Mouse (Mus musculus) forebrain, embryonic 13.5 days (tissue): ENCODE results near the gene Arhgap24. TPM values are rescaled to one million over a fixed set of nuclear protein-coding genes. Genes with fewer than 3 reads are reported as not detected.
"Not testable (repeated sequence)": the region's sequence is repeated elsewhere in the genome, so short reads cannot be mapped to it uniquely, and the experiment has no call there.

Experiments used
- ATAC-seq: fragments of 200-750 bp; cut with Nextera tagmentation; 2 replicates; pipeline ENCODE4 v1.8.0; 2017
- H3K27ac ChIP-seq: fragments of 300-500 bp; sonication (generic); 2 replicates; pipeline ENCODE4 v1.5.1; 2015; ENCODE audit warnings: inconsistent platforms, mild to moderate bottlenecking, moderate library complexity
- H3K27me3 ChIP-seq: fragments of 300-500 bp; sonication (generic); 2 replicates; pipeline ENCODE4 v1.6.1; 2015; ENCODE audit warnings: mild to moderate bottlenecking, inconsistent platforms
- H3K36me3 ChIP-seq: fragments of 300-500 bp; sonication (generic); 2 replicates; pipeline ENCODE4 v1.6.1; 2015; ENCODE audit warnings: mild to moderate bottlenecking, inconsistent platforms; ENCODE audit not compliant: poor library complexity, severe bottlenecking
- H3K4me1 ChIP-seq: fragments of 300-500 bp; sonication (generic); 2 replicates; pipeline ENCODE4 v1.6.1; 2015; ENCODE audit warnings: inconsistent platforms
- H3K4me2 ChIP-seq: fragments of 300-500 bp; sonication (generic); 2 replicates; pipeline ENCODE4 v1.6.1; 2015; ENCODE audit warnings: inconsistent platforms, mild to moderate bottlenecking, moderate library complexity
- H3K4me3 ChIP-seq: fragments of 300-500 bp; sonication (generic); 2 replicates; pipeline ENCODE4 v1.5.1; 2015; ENCODE audit warnings: mild to moderate bottlenecking, inconsistent platforms
- H3K9ac ChIP-seq: fragments of 300-500 bp; sonication (generic); 2 replicates; pipeline ENCODE4 v1.6.1; 2015; ENCODE audit warnings: mild to moderate bottlenecking, inconsistent platforms
- H3K9me3 ChIP-seq: fragments of 300-500 bp; sonication (generic); replicated peaks from 2 replicates; pipeline ENCODE4 v1.6.1; 2016; ENCODE audit warnings: inconsistent platforms
- WGBS: fragments of 180-500 bp; shearing (Covaris S2); methylation state at CpG from one replicate; pipeline ENCODE4 v1.1.7; 2015; 5-methylcytosine and 5-hydroxymethylcytosine counted together
- polyA plus RNA-seq: library from polyadenylated mRNA; unstranded; fragments of >200 nt; fragmentation: Nextera tagmentation; extraction: Ambion mirVana; gene quantifications from 2 replicates; pipeline ENCODE4 v1.2.1, GENCODE M21; 2015

Gene Arhgap24
- polyA plus RNA-seq, 1 experiment from 2014 or later = 2.0 TPM

GRCm38 (mm10) chr5:102844731-102845598 is 363.8 kb downstream of the Arhgap24 start:
- Histone ChIP-seq H3K36me3 (no peaks in the 10 kb centered on the region), H3K4me1 (peaks cover 18% of the 10 kb centered on the region), H3K27me3 (no peaks in the 10 kb centered on the region), H3K9me3 (no peaks in the 10 kb centered on the region), H3K4me3 (peak overlapping the region; percentile 47), H3K9ac (peak overlapping the region; percentile 68), H3K27ac (peak overlapping the region; percentile 26), H3K4me2 (peak overlapping the region; percentile 74)
- ATAC-seq = peak; percentile 96
- 1% methylated on average over 21 of the region's 21 CpGs for WGBS

- ATAC-seq = no peak
- Histone ChIP-seq H3K9me3 (no peaks in the 10 kb centered on the region), H3K27me3 (no peaks in the 10 kb centered on the region), H3K36me3 (no peaks in the 10 kb centered on the region), H3K4me3 (peak overlapping the region; percentile 47), H3K9ac (no peak overlapping the region), H3K4me1 (peaks cover 18% of the 10 kb centered on the region), H3K4me2 (peak overlapping the region; percentile 74), H3K27ac (0 out of 2 replicates have a peak overlapping the region, but pooled peaks have one; percentile 26)
- 17% methylated on average over 11 of the region's 11 CpGs for WGBS
Measured at GRCm38 (mm10) chr5:102845800-102846199, 364.6 kb downstream of the Arhgap24 start.

- Histone ChIP-seq H3K9me3 (no peaks in the 10 kb centered on the region), H3K27ac (no peak overlapping the region), H3K4me1 (peaks cover 18% of the 10 kb centered on the region), H3K9ac (no peak overlapping the region), H3K4me3 (no peak overlapping the region), H3K4me2 (0 out of 2 replicates have a peak overlapping the region, but pooled peaks have one; percentile 21), H3K36me3 (no peaks in the 10 kb centered on the region), H3K27me3 (no peaks in the 10 kb centered on the region)
- WGBS = 73% methylated on average over 4 of the region's 4 CpGs
- ATAC-seq = no peak
Measured at GRCm38 (mm10) chr5:102847859-102848258, 366.7 kb downstream of the Arhgap24 start.

GRCm38 (mm10) chr5:102851761-102852160 is 370.6 kb downstream of the Arhgap24 start:
- H3K27ac ChIP-seq = no peak overlapping the region
- no peaks in the 10 kb centered on the region for H3K27me3 ChIP-seq
- H3K9ac ChIP-seq = no peak overlapping the region
- H3K36me3 ChIP-seq = no peaks in the 10 kb centered on the region
- ATAC-seq = no peak
- H3K4me2 ChIP-seq = no peak overlapping the region
- peaks cover 6% of the 10 kb centered on the region for H3K4me1 ChIP-seq
- WGBS = 91% methylated on average over 2 of the region's 2 CpGs
- no peak overlapping the region for H3K4me3 ChIP-seq
- H3K9me3 ChIP-seq = no peaks in the 10 kb centered on the region

- Histone ChIP-seq H3K4me1 (peaks cover 6% of the 10 kb centered on the region), H3K9me3 (no peaks in the 10 kb centered on the region), H3K9ac (no peak overlapping the region), H3K27ac (no peak overlapping the region), H3K4me3 (no peak overlapping the region), H3K27me3 (no peaks in the 10 kb centered on the region), H3K36me3 (no peaks in the 10 kb centered on the region), H3K4me2 (no peak overlapping the region)
- 95% methylated on average over 1 of the region's 1 CpGs for WGBS
- no peak for ATAC-seq
Measured at GRCm38 (mm10) chr5:102853750-102854149, 372.6 kb downstream of the Arhgap24 start.

- Histone ChIP-seq H3K27ac (no peak overlapping the region), H3K4me1 (peaks cover 6% of the 10 kb centered on the region), H3K36me3 (no peaks in the 10 kb centered on the region), H3K4me2 (peak overlapping the region; percentile 50), H3K9me3 (no peaks in the 10 kb centered on the region), H3K4me3 (peak overlapping the region; percentile 18; the same call in 1 of the 2 replicates), H3K9ac (no peak overlapping the region), H3K27me3 (no peaks in the 10 kb centered on the region)
- 12% methylated on average over 10 of the region's 10 CpGs for WGBS
- ATAC-seq = peak; percentile 45; the same call in 1 of the 2 replicates
Measured at GRCm38 (mm10) chr5:102855805-102856204, 374.6 kb downstream of the Arhgap24 start.

GRCm38 (mm10) chr5:102858047-102858446 is 376.9 kb downstream of the Arhgap24 start:
- Histone ChIP-seq H3K4me1 (peaks cover 6% of the 10 kb centered on the region), H3K36me3 (no peaks in the 10 kb centered on the region), H3K27ac (no peak overlapping the region), H3K4me2 (no peak overlapping the region), H3K27me3 (no peaks in the 10 kb centered on the region), H3K9ac (no peak overlapping the region), H3K9me3 (no peaks in the 10 kb centered on the region), H3K4me3 (no peak overlapping the region)
- ATAC-seq = no peak

- Histone ChIP-seq H3K27me3 (no peaks in the 10 kb centered on the region), H3K4me1 (peaks cover 6% of the 10 kb centered on the region), H3K4me2 (no peak overlapping the region), H3K4me3 (no peak overlapping the region), H3K36me3 (no peaks in the 10 kb centered on the region), H3K27ac (no peak overlapping the region), H3K9ac (no peak overlapping the region), H3K9me3 (no peaks in the 10 kb centered on the region)
- no peak for ATAC-seq
- 90% methylated on average over 11 of the region's 11 CpGs for WGBS
Measured at GRCm38 (mm10) chr5:102859749-102860148, 378.6 kb downstream of the Arhgap24 start.

- no peak overlapping the region for H3K9ac ChIP-seq
- H3K27me3 ChIP-seq = no peaks in the 10 kb centered on the region
- no peaks in the 10 kb centered on the region for H3K4me1 ChIP-seq
- no peak overlapping the region for H3K4me3 ChIP-seq
- no peak overlapping the region for H3K4me2 ChIP-seq
- no peaks in the 10 kb centered on the region for H3K9me3 ChIP-seq
- H3K36me3 ChIP-seq = no peaks in the 10 kb centered on the region
- WGBS = 66% methylated on average over 5 of the region's 5 CpGs
- H3K27ac ChIP-seq = no peak overlapping the region
- no peak for ATAC-seq
Measured at GRCm38 (mm10) chr5:102868196-102868595, 387.0 kb downstream of the Arhgap24 start.

GRCm38 (mm10) chr5:102872996-102873395 is 391.8 kb downstream of the Arhgap24 start:
- H3K9me3 ChIP-seq, H3K27ac ChIP-seq, H3K4me1 ChIP-seq, H3K4me3 ChIP-seq, H3K4me2 ChIP-seq, ATAC-seq, H3K27me3 ChIP-seq, H3K36me3 ChIP-seq, H3K9ac ChIP-seq: not testable (repeated sequence)
- 91% methylated on average over 9 of the region's 9 CpGs for WGBS

- ATAC-seq = peak; percentile 78
- H3K9me3 ChIP-seq = no peaks in the 10 kb centered on the region
- no peak overlapping the region for H3K4me3 ChIP-seq
- H3K4me1 ChIP-seq = no peaks in the 10 kb centered on the region
- WGBS = 42% methylated on average over 11 of the region's 11 CpGs
- H3K27ac ChIP-seq = no peak overlapping the region
- no peaks in the 10 kb centered on the region for H3K36me3 ChIP-seq
- H3K27me3 ChIP-seq = no peaks in the 10 kb centered on the region
- H3K4me2 ChIP-seq = 0 out of 2 replicates have a peak overlapping the region, but pooled peaks have one; percentile 7
- H3K9ac ChIP-seq = no peak overlapping the region
Measured at GRCm38 (mm10) chr5:102874605-102875298, 393.6 kb downstream of the Arhgap24 start.

GRCm38 (mm10) chr5:102875628-102876027 is 394.4 kb downstream of the Arhgap24 start:
- Histone ChIP-seq H3K27me3 (no peaks in the 10 kb centered on the region), H3K27ac (no peak overlapping the region), H3K9me3 (no peaks in the 10 kb centered on the region), H3K4me2 (no peak overlapping the region), H3K36me3 (no peaks in the 10 kb centered on the region), H3K4me3 (no peak overlapping the region), H3K9ac (no peak overlapping the region), H3K4me1 (no peaks in the 10 kb centered on the region)
- 63% methylated on average over 16 of the region's 16 CpGs for WGBS
- no peak for ATAC-seq
